Mouse (Mus musculus): Measurements from ENCODE around the gene Btnl10. TPM values are rescaled to one million over a fixed set of nuclear protein-coding genes. Genes with fewer than 3 reads are reported as not detected.

The Btnl10 gene
- total and polyA plus RNA-seq, 2 experiments from 2014 or later: 0.04 TPM; not detected in 1

DNA sequence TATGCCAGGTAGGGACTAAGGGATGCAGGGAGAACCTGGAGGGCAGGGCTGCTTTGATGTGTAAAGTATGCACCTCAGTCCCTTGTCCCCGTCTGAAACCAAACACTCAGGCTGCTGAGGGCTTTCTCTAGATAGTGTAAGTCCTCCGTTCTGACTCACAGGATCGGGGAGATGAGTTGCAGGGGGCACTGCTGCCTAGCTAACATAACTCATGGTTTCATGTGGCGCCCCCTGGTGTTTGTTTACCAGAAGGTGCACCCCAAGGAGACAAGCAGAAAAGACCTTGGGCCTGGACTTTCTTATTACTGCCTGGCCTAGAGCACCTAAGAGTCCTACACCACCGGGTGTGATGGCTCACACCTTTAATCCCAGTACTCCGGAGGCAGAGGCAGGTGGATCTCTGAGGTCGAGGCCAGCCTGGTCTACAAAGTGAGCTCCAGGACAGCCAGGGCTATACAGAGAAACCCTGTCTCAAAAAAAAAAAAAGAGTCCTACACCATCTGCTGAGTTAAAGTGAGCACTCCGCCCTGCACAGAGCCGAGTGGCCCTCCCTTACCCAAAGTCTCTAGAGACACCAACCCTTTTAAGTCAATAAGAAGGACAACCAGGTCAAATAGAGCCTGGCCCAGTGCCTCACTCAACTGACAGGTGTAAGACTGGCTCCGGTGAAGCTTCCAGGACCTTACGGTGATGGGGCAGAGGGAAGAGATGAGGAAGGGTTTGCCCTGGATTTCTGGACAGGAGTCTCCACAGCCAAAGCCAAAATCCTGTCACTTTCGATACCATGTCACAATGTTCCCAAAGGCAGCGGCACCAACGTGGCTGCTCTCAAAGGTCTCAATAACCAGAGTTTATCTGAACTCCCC is 596 bp upstream of the Btnl10 start:
- ATAC-seq: 0 out of 2 replicates have a peak, but pooled peaks have one; percentile 4

DNA sequence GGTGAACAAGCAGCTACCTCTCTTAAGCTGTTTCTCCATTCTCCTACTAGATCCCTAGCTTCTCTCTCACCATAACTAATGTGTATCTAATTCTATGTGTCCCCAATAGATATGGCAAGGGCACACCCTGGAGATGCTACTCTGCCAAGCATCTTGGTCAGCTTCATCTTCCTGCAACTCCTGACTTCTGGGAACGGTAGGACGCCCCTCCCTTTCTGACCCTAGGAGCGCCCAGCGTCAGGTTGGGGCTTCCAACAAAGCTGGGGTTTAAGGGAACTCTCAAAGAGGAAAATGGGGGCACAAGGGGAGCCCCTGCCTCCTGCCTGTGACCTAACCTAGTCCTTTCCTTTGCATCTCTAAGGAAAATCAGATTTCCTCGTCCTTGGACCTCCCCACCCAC is 1.1 kb downstream of the Btnl10 start:
- Histone ChIP-seq H3K4me3 (ENCODE audit: low read length) (no peak overlapping the region), H3K36me3 (ENCODE audit: insufficient read depth, low read length) (no peaks in the 10 kb centered on the region), H3K9ac (replicated peaks; ENCODE audit: low read length) (no peak overlapping the region), H3K4me2 (ENCODE audit: low read depth, low read length) (no peak overlapping the region), H3K27ac (no peak overlapping the region), H3K9me3 (ENCODE audit: low read length) (no peaks in the 10 kb centered on the region), H3K4me1 (ENCODE audit: insufficient read depth, low read length) (no peaks in the 10 kb centered on the region), H3K27me3 (ENCODE audit: insufficient read depth, low read length) (no peaks in the 10 kb centered on the region)
- ATAC-seq: no peak
- WGBS: 73% methylated on average over 5 of the region's 5 CpGs
- DNase-seq (ENCODE audit: low spot score): no peak
- no peak for TF ChIP-seq CTCF (IDR thresholded peaks at IDR 0.05; ENCODE audit: low read depth)

More for the DNA sequence above, 596 bp upstream of the Btnl10 start:
- Histone ChIP-seq H3K27me3 (ENCODE audit: insufficient read depth, low read length) (no peaks in the 10 kb centered on the region), H3K4me2 (ENCODE audit: low read depth, low read length) (no peak overlapping the region), H3K4me3 (ENCODE audit: low read length) (no peak overlapping the region), H3K9ac (replicated peaks; ENCODE audit: low read length) (no peak overlapping the region), H3K9me3 (ENCODE audit: low read length) (no peaks in the 10 kb centered on the region), H3K36me3 (ENCODE audit: insufficient read depth, low read length) (no peaks in the 10 kb centered on the region), H3K27ac (no peak overlapping the region), H3K4me1 (ENCODE audit: insufficient read depth, low read length) (no peaks in the 10 kb centered on the region)
- TF ChIP-seq CTCF (IDR thresholded peaks at IDR 0.05; ENCODE audit: low read depth): peak; percentile 52
- 43% methylated on average over 14 of the region's 14 CpGs for WGBS
- peak; percentile 23 for DNase-seq (ENCODE audit: low spot score)

- Histone ChIP-seq H3K4me1 (ENCODE audit: insufficient read depth, low read length) (no peaks in the 10 kb centered on the region), H3K4me3 (ENCODE audit: low read length) (no peak overlapping the region), H3K27me3 (ENCODE audit: insufficient read depth, low read length) (no peaks in the 10 kb centered on the region), H3K36me3 (ENCODE audit: insufficient read depth, low read length) (no peaks in the 10 kb centered on the region), H3K27ac (no peak overlapping the region), H3K4me2 (ENCODE audit: low read depth, low read length) (no peak overlapping the region), H3K9me3 (ENCODE audit: low read length) (no peaks in the 10 kb centered on the region), H3K9ac (replicated peaks; ENCODE audit: low read length) (no peak overlapping the region)
- WGBS: 89% methylated on average over 9 of the region's 9 CpGs
- no peak for DNase-seq (ENCODE audit: low spot score)
- ATAC-seq: no peak
- no peak for TF ChIP-seq CTCF (IDR thresholded peaks at IDR 0.05; ENCODE audit: low read depth)
Observed at GRCm38 (mm10) chr11:58922420-58922819, 4.7 kb downstream of the Btnl10 start.

- H3K36me3 ChIP-seq (ENCODE audit: insufficient read depth, low read length): peaks cover 7% of the 10 kb centered on the region; the same call in 1 of the 2 replicates
- no peak for TF ChIP-seq CTCF (IDR thresholded peaks at IDR 0.05; ENCODE audit: low read depth)
- no peak overlapping the region for H3K4me2 ChIP-seq (ENCODE audit: low read depth, low read length)
- H3K9me3 ChIP-seq (ENCODE audit: low read length): no peaks in the 10 kb centered on the region
- no peak overlapping the region for H3K4me3 ChIP-seq (ENCODE audit: low read length)
- no peak overlapping the region for H3K9ac ChIP-seq (replicated peaks; ENCODE audit: low read length)
- 88% methylated on average over 2 of the region's 3 CpGs for WGBS
- DNase-seq (ENCODE audit: low spot score): no peak
- ATAC-seq: no peak
- no peaks in the 10 kb centered on the region for H3K27me3 ChIP-seq (ENCODE audit: insufficient read depth, low read length)
- no peak overlapping the region for H3K27ac ChIP-seq
- H3K4me1 ChIP-seq (ENCODE audit: insufficient read depth, low read length): no peaks in the 10 kb centered on the region
Observed at GRCm38 (mm10) chr11:58926651-58927050, 8.9 kb downstream of the Btnl10 start.

GRCm38 (mm10) chr11:58927053-58927452 is 9.3 kb downstream of the Btnl10 start:
- ATAC-seq: no peak
- no peak overlapping the region for H3K4me3 ChIP-seq (ENCODE audit: low read length)

GRCm38 (mm10) chr11:58927790-58928651 is 10.3 kb downstream of the Btnl10 start:
- peak; percentile 87 for TF ChIP-seq CTCF (IDR thresholded peaks at IDR 0.05; ENCODE audit: low read depth)
- DNase-seq (ENCODE audit: low spot score) (peak; percentile 80), ATAC-seq (peak; percentile 69)
- peak overlapping the region; percentile 41 for H3K4me2 ChIP-seq (ENCODE audit: low read depth, low read length)
- no peaks in the 10 kb centered on the region for H3K27me3 ChIP-seq (ENCODE audit: insufficient read depth, low read length)
- 0 out of 2 replicates have a peak overlapping the region, but pooled peaks have one; percentile 0 for H3K9ac ChIP-seq (replicated peaks; ENCODE audit: low read length)
- 34% methylated on average over 20 of the region's 20 CpGs for WGBS
- peaks cover 20% of the 10 kb centered on the region; the same call in 1 of the 2 replicates for H3K36me3 ChIP-seq (ENCODE audit: insufficient read depth, low read length)
- 0 out of 2 replicates have a peak overlapping the region, but pooled peaks have one; percentile 54 for H3K27ac ChIP-seq
- no peaks in the 10 kb centered on the region for H3K4me1 ChIP-seq (ENCODE audit: insufficient read depth, low read length)
- no peaks in the 10 kb centered on the region for H3K9me3 ChIP-seq (ENCODE audit: low read length)
- H3K4me3 ChIP-seq (ENCODE audit: low read length): no peak overlapping the region

More at GRCm38 (mm10) chr11:58927053-58927452, 9.3 kb downstream of the Btnl10 start:
- Histone ChIP-seq H3K4me2 (ENCODE audit: low read depth, low read length) (no peak overlapping the region), H3K9ac (replicated peaks; ENCODE audit: low read length) (no peak overlapping the region), H3K27ac (no peak overlapping the region), H3K4me1 (ENCODE audit: insufficient read depth, low read length) (no peaks in the 10 kb centered on the region), H3K27me3 (ENCODE audit: insufficient read depth, low read length) (no peaks in the 10 kb centered on the region), H3K36me3 (ENCODE audit: insufficient read depth, low read length) (peaks cover 10% of the 10 kb centered on the region; the same call in 1 of the 2 replicates), H3K9me3 (ENCODE audit: low read length) (no peaks in the 10 kb centered on the region)
- no peak for TF ChIP-seq CTCF (IDR thresholded peaks at IDR 0.05; ENCODE audit: low read depth)
- DNase-seq (ENCODE audit: low spot score): no peak
- 80% methylated on average over 2 of the region's 2 CpGs for WGBS

Data from hindbrain, postnatal 0 days (tissue).